Mouse (Mus musculus) small intestine, adult 2 months (tissue): ENCODE data around the gene Ap1b1.

Source experiments
- CTCF ChIP-seq: fragments of 200-500 bp; IDR thresholded peaks from 2 replicates; pipeline ENCODE4 v1.5.1; 2012; ENCODE audit warnings: low read depth, mild to moderate bottlenecking, control low read depth, inconsistent platforms, low read length, moderate library complexity, mixed read lengths; ENCODE audit not compliant: insufficient replicate concordance, insufficient read length; ENCODE audit errors: extremely low read depth
- POLR2A ChIP-seq: fragments of 200-500 bp; IDR thresholded peaks from 2 replicates; pipeline ENCODE4 v1.6.1; 2012; ENCODE audit warnings: low read depth, mild to moderate bottlenecking, control low read depth, inconsistent platforms, low read length, moderate library complexity

DNA sequence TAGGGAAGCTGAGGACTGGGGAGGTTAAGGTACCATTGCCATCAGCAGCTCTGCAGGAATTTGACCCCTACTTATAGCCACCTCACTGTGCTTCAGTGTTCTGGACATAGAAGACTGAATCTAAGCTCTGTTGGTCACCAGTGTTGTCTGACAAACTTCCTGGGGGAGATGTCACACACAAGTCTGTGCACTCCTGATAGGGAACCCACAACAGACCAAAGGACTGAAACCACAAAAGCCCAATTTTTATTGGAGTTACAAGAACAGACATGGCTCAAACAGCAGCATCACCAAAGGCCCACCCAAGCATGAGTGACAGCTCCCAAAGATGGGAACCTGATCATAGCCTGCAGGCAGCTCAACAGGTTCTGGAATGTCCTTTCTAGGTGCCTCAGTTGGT lies 80.4 kb downstream of the Ap1b1 start:
- TF ChIP-seq CTCF (no peak), POLR2A (no peak)
